Mouse (Mus musculus): ENCODE measurements around the gene Rimbp3.

Gene Rimbp3

GRCm38 (mm10) chr16:17261341-17261740 lies 52.9 kb downstream of the Rimbp3 start:
- DNase-seq = no peak
